Mouse (Mus musculus) liver, embryonic 14.5 days (tissue): ENCODE results near the gene Pcsk5.

Experiments used
- CTCF ChIP-seq: IDR thresholded peaks from 2 replicates; pipeline ENCODE4 v1.5.1; 2016; ENCODE audit warnings: antibody characterized with exemption, low read depth, control low read depth
- EP300 ChIP-seq: IDR thresholded peaks from 2 replicates; pipeline ENCODE4 v1.6.1; 2016; ENCODE audit warnings: antibody characterized with exemption, low read depth

DNA sequence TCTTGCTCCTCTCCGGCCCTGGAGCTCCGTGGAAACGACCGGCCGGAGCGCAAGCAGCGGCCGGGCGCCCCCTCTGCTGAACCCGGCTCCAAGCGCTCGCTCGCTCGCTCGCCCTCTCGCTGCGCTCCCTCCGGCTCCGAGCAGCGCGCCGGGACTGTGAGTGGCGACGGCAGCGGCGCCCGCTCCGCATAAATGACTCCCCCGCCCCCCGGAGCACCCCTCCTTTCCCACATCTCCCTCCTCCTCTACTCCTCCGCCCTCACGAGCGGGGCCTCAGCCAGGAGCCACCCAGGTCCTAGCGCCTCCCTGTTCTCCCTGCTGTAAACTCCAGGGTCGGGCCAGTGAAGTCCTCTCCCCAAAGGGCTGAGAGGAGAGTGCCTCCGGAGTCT, at the start of gene Pcsk5:
- no peak; the same call in 1 of the 2 replicates for TF ChIP-seq CTCF
- TF ChIP-seq EP300: no peak
